Mouse (Mus musculus) kidney, adult 2 months (tissue): ENCODE measurements around the gene Tchp.

Source experiments
- CTCF ChIP-seq: fragments of 200-500 bp; conservative IDR thresholded peaks from 2 replicates; pipeline ENCODE4 v1.5.1; 2011; ENCODE audit warnings: low read depth, mild to moderate bottlenecking, control low read depth, low read length, moderate library complexity, mixed read lengths; ENCODE audit not compliant: insufficient read depth, insufficient read length
- POLR2A ChIP-seq: fragments of 200-500 bp; IDR thresholded peaks from one replicate; pipeline ENCODE4 v1.6.1; 2011; ENCODE audit warnings: low read depth, low read length, control low read depth

DNA sequence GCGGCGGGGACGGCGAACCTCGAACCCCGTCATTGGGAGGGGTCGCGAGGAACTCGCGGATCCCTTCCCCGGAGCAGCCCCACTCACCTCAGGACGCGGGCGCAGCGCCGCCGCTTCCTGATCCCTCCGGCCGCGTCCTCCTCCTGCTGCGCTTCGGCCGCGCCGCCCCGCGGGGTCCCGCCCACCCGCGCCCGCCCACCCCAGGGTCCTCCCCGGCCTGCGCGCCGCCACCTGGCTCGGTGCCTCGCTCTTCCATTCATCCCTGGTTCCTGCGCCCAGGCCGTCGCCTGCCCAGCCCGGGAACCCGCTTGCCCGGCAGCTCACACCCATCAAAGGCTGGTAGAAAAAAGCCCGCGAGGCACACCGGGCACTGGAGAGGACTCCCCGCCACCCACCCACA lies 49.3 kb upstream of the Tchp start, which contains the start of gene Trpv4:
- TF ChIP-seq CTCF: no peak
- no peak for TF ChIP-seq POLR2A
